Comparison of ENCODE assay signal across 23 mouse cellular contexts in genomic region chr15:93212617-93213016, GRCm38 (mm10).
A peak's percentile ranks its signal among the peaks of the same experiment; 100 is the strongest.
DNase-seq lines count a peak whose midpoint lies in the region; ATAC-seq lines count a peak whose summit lies in the region.
"Had no signal": no experiment of that assay in that cellular context is flagged by ENCODE, and none has a peak within 500 bp of the region (broad histone marks: within the 10 kb centered on the region; RNA-seq: fewer than 3 reads in every experiment).

No protein-coding gene starts in this region.

- H3K9me3 ChIP-seq in hindbrain, embryonic 10.5 days = no peaks in the 10 kb centered on the region
- H3K9me3 ChIP-seq: embryonic facial prominence, embryonic 10.5 days; embryonic facial prominence, embryonic 12.5 days; forebrain, embryonic 13.5 days; forebrain, embryonic 15.5 days had no signal

- H3K36me3 ChIP-seq in hindbrain, embryonic 10.5 days = no peaks in the 10 kb centered on the region
- H3K36me3 ChIP-seq: embryonic facial prominence, embryonic 10.5 days; embryonic facial prominence, embryonic 12.5 days; forebrain, embryonic 15.5 days had no signal

- H3K27ac ChIP-seq in hindbrain, embryonic 10.5 days = no peak overlapping the region
- H3K27ac ChIP-seq: embryonic facial prominence, embryonic 10.5 days; embryonic facial prominence, embryonic 12.5 days; forebrain, embryonic 13.5 days; forebrain, embryonic 15.5 days had no signal

- intact Hi-C loops in heart, postnatal 14 days (cut with DNase I) = no loop called here

- 95% methylated on average over 9 of the region's 9 CpGs for WGBS in hindbrain, embryonic 10.5 days

- H3K4me3 ChIP-seq in hindbrain, embryonic 10.5 days = no peak overlapping the region
- H3K4me3 ChIP-seq: embryonic facial prominence, embryonic 10.5 days; embryonic facial prominence, embryonic 12.5 days; forebrain, embryonic 13.5 days; forebrain, embryonic 15.5 days had no signal

- peaks cover 3% of the 10 kb centered on the region; the same call in 1 of the 2 replicates for H3K4me1 ChIP-seq in hindbrain, embryonic 10.5 days (replicated peaks)
- H3K4me1 ChIP-seq: embryonic facial prominence, embryonic 10.5 days; embryonic facial prominence, embryonic 12.5 days; forebrain, embryonic 13.5 days had no signal

- peak; percentile 73 for ATAC-seq in granulocyte monocyte progenitor cell, adult 5-6 weeks (replicated peaks; ENCODE audit: poor library complexity, severe bottlenecking)
- ATAC-seq in megakaryocyte progenitor cell, adult 5-6 weeks (replicated peaks; ENCODE audit: poor library complexity) = peak; percentile 71
- ATAC-seq: forebrain, embryonic 13.5 days; forebrain, embryonic 15.5 days; forebrain, postnatal 0 days had no signal

- peak; percentile 83 for DNase-seq in heart, adult 11 months
- no peak for DNase-seq in heart, postnatal 14 days
- peak; percentile 11 for DNase-seq in thymus, postnatal 14 days
- DNase-seq in thymus, postnatal 4 days = no peak
- no peak for DNase-seq in hindbrain, embryonic 10.5 days (ENCODE audit: low spot score)
- no peak for DNase-seq in cerebellum, postnatal 4 days (ENCODE audit: low spot score in 2 of 2)
- DNase-seq: adrenal gland, adult 2 months; adrenal gland, postnatal 10 days; adrenal gland, postnatal 25 days; cerebellum, adult 11 months; cerebellum, adult 18-20 months; cerebellum, adult 8-10 months; cerebellum, adult 9-11 months; cerebellum, postnatal 14 days; cerebellum, postnatal 36 days; embryo, embryonic 11 days; forebrain, postnatal 0 days had no signal

- H3K27me3 ChIP-seq in hindbrain, embryonic 10.5 days (ENCODE audit: insufficient read depth, poor library complexity, severe bottlenecking) = peaks cover 4% of the 10 kb centered on the region; the same call in 1 of the 2 replicates
- H3K27me3 ChIP-seq: embryonic facial prominence, embryonic 12.5 days; forebrain, embryonic 15.5 days had no signal

Comparison
In these comparisons a context has a peak if more than half of its experiments do, and no peak if none do; other contexts are left out.
1. DNase-seq: peak in heart, adult 11 months (single experiment) and thymus, postnatal 14 days (single experiment); none in heart, postnatal 14 days (0 of 2), thymus, postnatal 4 days (single experiment), hindbrain, embryonic 10.5 days (single experiment) and cerebellum, postnatal 4 days (0 of 2).